Mouse (Mus musculus): ENCODE data around the gene Twsg1.
"Not testable (repeated sequence)": the region's sequence is repeated elsewhere in the genome, so short reads cannot be mapped to it uniquely, and the experiment has no call there.

Gene Twsg1

DNA sequence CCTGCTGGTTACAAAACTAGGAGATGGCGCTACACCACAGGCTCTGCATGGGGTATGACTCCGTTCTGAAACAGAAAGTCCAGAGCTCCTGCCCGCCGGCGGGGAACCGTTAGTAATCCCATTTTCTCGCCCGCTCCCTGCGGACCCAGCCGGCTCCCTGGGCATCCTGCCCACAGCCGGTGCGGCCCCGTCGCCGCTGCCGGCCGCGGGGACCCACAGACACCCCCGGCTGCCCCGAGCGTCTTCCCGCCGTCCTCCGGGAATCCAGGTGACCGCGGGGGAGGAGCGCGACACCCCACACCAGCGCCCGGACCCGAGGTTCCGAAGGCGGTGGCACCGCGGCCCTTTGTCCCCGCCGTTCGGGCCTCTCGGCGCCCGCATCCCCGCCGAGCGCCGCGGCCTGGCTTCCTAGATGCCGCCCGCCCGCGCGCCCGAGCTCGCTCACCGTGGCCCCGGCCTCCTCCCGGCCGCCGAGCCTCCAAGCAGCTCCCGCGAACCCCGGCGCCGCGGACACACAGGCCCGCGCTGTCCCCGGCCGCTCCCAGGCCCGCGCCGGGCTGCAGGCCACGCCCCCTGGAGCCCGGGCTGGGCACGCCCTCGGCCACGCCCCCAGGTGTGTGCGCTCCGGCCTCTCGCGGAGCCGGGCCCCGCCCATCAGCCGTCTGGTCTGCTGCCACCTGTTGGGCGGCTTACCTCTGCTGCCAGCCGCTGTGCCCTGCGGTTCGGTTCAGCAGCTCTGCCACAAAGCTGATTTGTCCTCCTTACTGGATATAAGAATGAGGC, at the start of gene Twsg1:
Twsg1 (minus strand) TSS at position 605 of the 783 bp plus-strand sequence.
- DNase-seq = peak; percentile 87 to 90

DNA sequence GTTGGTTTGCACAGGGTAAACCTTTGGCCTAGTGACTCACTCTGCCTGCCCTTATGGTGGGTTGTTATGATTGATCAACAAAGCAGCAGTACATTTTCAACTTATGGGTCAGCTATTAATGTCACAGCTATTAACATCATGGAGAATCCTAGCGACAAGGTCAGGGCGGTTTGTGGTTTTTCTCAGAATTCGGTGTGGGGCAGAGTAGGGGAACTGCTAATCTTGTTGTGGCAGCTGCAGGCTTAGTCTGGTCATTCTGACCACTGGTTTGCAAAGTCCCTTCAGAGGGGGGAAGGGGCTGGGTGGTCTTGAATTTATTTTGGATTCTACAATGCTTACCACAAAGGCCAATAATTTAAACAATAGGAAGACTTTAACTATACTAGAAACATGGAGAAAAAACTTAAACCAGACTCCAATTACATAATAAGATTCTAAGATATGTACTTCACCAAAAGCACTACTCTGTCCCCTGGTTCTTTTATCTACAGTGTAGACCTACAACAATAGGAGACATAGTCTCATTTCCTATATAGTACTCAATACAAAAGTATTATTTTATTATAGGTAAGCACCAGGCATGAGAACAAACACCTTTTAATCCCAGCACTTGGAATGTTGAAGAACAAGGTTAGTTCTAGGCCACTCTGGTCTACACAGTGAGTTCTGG, 37.3 kb upstream of the Twsg1 start:
- DNase-seq = no peak

DNA sequence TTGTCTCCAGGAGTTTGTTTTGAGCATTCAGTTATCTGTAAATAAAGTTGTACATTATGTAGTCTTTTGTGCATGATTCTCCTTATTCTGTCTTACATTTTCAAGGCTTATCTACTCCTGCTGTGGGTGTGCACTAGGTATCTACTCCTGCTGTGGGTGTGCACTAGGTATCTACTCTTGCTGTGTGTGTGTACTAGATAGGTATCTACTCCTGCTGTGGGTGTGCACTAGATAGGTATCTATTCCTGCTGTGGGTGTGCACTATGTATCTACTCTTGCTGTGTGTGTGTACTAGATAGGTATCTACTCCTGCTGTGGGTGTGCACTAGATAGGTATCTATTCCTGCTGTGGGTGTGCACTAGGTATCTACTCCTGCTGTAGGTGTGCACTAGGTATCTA, 25.7 kb upstream of the Twsg1 start:
- DNase-seq = not testable (repeated sequence)

DNA sequence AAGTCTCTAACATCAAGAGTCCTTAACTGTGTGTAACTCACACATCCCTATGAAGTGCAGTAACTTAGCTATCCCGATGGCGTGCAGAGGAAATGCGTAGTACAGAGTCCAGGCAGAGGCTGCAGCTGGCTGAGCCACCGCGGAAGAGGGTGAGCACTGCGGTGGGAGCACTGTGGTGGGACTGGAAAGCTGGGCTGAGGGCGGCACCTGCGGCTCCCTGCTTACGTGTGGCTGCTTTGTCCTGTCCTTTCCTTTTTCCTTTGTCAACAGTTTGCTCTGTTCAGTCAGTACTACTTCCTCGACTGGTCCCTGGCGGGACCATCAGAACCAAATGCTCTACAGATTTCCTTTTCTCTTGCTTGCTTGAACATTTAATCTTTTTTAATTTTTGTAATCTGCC, 16.7 kb upstream of the Twsg1 start:
- no peak for DNase-seq

DNA sequence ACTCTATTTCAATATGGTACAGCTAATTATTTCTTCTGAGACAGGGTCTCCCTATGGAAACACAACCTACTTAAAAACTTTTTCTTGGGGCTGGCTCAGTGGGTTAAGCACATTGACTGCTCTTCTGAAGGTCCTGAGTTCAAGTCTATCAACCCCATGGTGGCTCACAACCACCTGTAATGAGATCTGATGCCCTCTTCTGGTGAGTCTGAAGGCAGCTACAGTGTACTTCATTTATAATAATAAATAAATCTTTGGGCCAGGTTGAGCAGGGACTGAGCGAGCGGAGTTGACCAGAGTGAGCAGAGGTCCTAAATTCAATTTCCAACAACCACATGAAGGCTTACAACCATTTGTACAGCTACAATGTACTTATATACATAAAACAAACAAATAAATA, 11.2 kb upstream of the Twsg1 start:
- no peak for DNase-seq

DNA sequence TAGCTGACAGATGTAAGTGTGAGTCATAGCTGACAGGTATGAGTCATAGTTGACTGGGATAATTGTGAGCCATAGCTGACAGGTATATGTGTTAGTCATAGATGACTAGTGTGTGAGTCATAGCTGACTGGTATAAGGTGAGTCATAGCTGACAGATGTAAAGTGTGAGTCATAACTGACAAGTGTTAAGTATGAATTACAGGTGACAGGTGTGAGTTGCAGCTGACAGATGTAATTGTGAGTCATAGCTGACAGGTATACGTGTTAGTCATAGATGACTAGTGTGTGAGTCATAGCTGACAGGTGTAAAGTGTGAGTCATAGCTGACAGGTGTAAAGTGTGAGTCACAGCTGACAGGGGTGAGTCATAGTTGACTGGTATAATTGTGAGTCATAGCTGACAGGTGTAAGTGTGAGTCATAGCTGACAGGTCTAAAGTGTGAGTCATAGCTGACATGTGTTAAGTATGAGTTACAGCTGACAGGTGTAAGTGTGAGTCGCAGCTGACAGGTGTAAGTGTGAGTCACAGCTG, 10.6 kb upstream of the Twsg1 start:
- DNase-seq = no peak

DNA sequence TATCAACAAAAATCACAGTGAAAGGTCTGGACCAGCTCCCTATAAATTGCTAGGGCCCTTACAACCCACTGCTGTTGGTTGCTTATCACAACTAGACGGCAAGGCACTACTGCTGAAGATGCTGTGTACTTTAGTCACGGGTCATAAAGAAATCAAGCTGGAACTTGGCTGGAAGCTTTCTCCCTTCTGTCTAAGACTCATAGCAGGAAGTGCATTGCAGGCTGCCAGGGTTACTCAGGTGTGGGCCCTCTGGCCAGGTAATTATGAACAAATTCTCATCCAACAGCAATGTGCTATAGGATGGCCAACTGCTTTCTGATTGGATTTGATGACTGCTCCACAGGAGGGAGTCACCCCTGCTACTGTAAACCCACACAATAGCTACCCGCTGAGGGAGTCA, 8.0 kb upstream of the Twsg1 start:
- no peak for DNase-seq

DNA sequence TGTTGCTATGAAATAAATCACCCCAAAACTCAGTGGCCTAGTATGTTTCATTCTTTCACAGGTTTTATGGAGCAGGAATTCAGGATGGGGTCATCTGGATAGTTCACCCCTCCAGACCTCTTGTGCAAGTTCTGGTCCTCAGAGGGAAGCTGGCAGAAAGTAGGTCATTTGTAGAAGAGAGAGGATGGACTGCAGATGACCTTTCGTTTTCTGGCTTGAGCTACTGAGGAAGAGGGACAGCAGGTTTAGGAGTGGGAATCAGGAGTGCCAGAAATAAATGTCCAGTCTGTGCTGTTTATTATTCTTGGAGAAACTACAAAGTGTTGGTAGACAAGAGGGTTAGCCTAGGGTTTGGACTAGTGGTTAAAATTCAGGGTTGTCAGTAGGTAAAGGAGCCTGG, 7.3 kb upstream of the Twsg1 start:
- no peak for DNase-seq

DNA sequence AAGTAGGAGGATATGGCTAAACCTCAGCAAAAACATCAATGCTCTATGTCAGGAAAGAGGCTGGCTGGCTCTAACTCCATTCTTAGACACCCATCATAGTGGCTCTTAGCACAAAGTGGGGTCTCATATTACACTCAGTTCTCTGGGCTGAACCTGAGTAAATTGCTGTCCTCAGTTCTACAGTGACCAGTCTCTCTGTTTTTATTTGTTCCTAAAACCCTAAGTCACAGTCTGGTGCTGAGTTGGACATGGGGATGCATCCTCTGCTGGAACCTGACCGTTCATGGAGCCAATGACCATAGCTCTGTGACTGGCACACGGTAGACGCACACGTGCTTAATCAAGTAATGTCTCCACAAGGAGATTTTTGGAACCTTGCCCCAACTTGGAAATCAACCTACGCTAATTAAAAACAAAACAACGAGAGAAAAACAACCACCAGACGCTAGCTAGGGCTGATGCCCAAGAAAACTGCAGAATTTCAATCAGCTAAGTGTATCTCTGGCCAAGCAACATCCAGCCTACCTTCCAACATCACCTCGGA, 6.8 kb upstream of the Twsg1 start:
- DNase-seq = no peak

DNA sequence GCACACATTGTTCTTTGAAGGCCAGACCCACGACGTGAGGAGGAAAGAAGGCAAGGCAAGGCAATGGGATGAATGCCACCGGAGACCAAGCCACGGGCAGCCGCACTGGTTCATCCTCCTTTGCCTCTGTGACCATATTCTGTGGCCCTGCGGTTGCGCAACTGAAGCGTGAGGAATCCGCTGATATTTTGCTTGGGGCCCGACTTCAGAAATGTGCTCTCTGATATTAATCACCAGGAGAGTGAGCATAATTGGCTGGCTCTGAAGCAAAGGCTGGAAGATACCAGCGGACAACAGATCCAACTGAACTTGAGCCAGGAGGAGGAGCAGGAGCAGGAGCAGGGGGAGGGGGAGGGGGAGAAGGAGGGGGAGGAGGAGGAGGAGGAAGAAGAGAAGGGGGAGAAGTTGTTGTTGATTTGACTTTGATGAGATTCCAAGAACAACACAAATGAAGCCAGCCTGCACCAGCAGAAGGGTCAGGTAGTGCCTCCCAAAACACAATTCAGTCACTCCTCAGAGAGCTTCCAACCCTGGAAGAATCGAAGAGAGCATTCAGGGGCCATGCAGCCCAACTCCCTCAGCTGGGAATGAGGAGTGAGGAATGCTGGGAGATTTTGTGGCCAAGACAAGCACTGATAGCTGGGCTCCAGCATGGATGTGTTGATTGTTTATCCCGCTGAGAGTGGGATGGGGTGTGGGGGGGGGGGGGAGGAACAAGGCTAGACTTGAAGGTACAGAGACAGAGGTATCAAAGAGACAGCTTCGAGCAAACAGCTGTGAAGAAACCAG, 6.2 kb upstream of the Twsg1 start:
- DNase-seq = no peak

DNA sequence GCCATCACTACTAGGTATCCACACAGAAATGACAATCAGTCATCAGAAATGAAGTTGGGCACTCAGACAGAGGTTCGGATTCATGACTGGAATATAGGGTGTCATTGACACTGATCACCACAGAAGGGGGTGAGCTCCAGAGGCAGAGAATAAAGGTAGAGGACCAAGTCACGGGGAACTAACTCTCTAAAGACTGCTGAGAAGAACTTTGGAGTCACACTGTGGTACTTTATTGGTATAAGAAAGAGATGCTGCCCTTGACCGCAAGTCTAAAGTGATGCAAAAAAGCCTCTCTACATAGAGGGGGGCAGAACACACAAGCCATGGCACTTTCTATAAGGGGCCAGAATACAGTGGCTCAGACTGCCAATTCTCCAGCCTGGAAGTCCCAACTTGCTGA, 5.1 kb upstream of the Twsg1 start:
- DNase-seq = no peak

DNA sequence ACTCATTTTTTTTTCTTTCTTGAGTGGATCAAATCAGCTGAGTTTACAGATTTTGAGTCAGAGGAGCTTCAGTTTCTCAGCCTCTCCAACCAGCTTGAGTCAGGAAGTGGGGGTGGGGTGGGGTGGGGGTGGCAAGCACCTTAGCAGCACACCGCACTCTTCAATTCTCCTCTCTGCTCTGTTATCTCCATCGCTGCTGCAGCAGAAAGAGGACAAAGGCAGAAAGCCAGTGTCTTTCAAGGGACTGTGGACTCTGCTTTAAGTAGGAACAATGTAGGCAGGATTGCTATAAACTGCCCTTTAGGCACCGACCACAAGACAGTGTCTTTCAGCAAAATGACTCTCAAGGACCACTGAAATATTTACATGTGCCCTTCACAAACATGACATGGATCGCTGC, 2.9 kb upstream of the Twsg1 start:
- no peak for DNase-seq

DNA sequence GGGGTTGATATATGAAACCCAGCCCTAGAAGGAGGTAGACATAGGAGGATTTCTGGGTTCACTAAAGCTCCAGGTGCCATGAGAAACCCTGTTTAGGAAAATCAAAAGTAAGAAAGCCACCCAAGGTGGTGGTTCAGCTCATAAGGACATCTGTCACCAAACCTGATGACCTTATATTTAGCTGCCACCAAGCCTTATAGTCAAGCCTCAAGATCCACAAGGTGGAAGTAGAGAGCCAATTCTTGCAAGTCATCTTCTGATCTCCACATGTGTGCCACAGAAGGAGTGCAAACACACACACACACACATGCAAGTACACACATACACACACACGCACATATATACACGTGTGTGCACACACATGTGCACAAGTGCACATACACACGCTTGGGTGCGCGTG, 1.1 kb upstream of the Twsg1 start:
- no peak for DNase-seq

DNA sequence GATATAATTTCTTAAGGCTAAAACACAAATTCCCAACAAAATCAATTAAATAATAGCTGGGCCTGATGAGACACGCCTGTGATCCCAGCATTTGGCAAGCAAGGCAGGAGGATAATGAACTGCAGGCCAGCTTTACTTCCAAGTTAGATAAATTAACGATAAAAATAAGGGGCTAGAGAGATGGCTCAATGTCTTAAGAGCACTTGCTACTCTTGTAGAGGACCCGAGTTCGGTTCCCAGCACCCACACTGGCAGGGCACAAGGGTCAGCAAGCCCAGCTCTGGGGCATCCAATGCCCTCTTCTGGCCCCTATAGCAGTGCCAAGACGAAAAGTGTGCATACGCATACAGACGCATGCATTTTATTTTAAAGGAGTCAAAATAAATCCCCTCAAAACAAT, 843 bp downstream of the Twsg1 start:
- DNase-seq = no peak

DNA sequence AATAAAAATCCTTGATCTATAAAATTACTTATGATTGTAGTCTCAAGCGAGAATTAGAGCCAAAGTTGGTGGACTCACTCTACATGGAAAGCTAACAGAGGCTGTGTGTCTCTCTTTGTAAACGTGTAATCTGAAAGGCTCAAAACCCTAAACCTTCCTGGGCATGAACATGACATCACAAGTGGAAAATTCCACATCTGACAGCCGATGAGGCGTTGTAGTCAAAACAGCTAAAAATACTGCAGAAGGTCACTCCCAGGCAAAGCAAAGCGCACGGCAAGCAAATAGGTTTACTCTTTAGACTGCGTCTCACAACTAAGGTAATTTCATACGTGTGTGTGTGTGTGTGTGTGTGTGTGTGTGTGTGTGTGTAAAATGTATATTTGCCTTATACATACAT, 3.7 kb downstream of the Twsg1 start:
- no peak for DNase-seq

DNA sequence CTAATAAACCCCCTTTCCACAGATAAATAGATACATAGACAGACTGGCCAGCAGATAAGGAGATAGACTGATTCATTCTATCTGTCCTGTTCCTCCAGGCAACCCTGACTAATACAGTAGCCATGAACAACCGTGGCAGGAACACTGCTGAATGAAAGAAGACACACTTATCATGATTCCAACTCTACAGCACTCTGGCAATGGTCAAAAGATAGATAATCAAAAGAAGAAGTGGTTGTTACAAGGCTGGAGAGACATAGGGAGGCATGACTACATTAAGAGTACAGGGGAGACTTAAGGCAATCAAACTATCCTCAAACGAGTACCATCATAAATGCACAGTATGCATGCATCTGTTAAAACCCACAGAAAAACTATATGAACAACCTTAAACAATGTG, 5.6 kb downstream of the Twsg1 start:
- DNase-seq = no peak

DNA sequence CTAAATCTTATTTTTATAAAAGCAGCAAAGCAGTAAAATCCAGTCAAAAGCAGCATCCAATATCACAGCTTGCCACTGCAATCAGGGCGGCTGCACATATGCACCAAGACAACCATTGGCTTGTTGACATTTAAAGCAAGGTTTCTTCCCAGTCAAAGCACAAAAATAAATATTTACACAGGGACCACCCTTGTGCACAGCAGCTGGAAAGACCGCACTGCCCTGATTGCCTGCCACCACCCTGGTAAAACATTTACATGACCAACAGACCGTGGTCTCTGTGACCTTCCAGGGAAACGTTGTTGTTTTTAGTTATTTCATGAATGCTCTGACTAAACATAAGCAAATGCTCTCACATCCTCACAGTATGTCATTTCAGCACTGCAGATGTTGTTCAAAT, 8.6 kb downstream of the Twsg1 start:
- no peak for DNase-seq

DNA sequence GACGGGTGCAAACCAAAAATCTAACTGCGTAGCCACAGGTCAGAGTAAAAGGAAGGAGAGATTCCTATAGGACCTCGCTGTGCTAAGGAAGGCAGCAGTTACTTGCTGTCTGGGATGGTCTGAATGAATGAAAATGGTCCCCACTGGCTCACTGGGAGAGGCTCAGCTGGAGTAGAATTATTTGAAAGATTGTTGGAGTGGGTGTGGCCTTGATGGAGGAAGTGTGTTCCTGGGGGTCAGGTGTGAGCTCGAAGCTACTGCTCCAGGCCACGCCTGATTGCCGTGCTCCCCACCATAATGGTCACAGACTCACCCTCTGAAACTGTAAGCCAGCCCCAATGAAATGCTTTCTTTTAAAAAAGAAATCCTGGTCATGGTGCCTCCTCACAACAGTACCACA, 9.8 kb downstream of the Twsg1 start:
- DNase-seq = no peak

DNA sequence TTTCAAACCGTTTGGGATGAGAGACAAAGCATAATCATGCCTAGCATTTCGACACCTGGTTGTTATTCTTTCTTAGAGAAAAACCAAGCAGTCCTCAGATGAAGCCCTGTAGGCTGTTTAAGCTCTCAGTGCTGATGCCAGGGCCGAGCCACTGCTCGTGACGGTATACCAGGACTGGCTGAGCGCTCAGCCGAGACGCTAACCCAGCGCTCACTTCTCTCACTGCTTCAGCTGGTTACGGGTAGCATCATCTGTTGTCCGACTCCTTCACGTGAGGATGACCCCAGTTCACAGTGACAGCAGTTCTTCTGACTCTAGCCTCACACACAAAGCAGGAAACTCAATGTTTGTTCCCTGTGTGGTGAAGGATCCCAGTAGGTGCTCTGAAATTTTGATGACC, 10.8 kb downstream of the Twsg1 start:
- DNase-seq = no peak

DNA sequence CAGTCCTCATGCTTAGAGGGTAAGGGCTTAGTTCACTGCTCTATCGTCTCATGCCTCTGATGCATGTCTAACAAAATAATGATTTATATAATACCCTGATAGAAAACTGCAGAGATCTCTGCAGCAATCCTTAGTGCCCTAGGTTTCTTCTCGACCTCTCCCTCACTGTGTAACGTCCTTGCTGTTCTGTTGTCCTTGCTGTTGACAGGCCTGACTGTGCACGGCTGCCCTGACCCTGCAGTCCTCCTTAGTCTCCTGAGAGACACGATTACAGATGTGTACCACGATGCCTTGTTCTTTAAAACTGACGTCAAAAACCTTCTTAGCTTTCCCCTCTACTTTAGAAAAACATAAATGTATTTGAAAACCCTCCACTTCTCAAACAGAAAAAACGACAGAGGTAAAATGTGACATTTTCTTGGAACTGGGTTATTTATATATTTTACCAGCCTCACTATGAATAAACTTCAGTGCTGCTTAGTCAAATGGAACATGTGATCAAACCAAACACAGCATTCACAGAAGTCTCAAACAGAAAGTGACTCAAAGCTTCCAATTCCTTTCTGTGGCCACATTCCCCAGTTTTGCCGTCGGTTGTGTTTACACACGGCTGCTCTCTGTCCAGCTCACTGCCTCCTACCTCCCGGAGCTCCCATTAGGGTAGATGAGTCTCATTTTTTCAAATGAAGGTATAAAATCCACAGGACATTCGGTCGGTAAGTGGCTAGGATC, 11.4 kb downstream of the Twsg1 start:
- DNase-seq = no peak

DNA sequence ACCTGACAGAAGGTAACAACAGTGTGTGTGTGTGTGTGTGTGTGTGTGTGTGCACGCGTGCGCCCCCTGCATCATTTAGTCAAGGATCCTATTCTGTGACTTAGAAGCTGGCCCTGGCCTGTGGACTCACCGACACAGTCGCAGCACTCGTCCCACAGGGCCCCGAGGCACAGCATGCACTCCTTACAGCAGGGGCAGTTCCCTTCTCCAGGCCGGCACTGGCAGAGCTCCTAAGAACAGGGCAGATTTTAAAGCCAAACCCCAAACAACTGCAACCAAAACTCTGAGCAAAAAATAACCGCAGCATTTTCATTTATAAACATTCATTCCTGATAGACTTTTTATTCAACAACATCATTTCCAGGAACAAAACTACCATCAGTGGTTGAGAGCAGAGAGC, 13.4 kb downstream of the Twsg1 start:
- no peak for DNase-seq

DNA sequence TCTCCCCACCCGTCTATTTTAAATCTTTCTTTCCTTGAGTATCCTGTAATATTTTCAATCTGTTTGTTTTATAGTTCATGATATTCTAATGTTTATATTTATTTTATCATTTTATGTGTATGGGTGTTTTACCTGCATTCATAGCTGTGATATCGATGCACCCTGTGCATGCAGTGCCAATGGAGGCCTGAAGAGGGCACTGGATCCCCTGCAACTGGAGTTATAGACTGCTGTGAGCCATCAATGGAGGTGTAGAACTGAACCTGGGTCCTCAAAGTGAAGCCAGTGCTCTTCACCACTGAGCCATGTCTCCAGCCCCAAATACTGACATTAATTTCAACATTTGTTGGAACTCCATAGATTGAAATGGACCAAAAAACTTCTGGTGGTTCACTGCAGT, 17.3 kb downstream of the Twsg1 start:
- DNase-seq = no peak

DNA sequence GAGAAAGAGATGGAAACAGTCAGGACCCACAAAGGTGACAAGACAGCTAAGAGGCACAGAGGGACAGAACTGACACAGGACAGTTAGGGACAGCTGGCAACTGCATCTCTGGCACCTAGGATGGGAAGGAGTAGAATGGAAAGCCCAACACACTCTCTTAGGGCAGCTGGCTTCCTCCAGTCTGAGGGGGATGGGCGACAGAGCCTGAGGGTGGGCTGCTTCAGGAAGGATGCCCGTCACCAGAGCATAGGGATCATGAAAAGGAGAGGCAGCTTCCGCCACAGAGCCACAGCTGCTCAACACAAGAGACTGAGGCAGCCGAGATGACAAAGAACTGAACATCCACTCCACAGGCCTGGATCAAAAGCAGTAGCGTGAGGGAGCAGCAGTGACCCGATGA, 19.5 kb downstream of the Twsg1 start:
- no peak for DNase-seq

Measured in thymus, adult 18-20 months (tissue).